Mouse (Mus musculus) limb, embryonic 14.5 days (tissue): Measurements from ENCODE around the gene Stxbp1. TPM values are rescaled to one million over a fixed set of nuclear protein-coding genes. Genes with fewer than 3 reads are reported as not detected.

Experiments used
- ATAC-seq: fragments of 200-750 bp; cut with Nextera tagmentation; 2 replicates; pipeline ENCODE4 v1.8.0; 2017; ENCODE audit warnings: low read depth, moderate number of reproducible peaks, moderate TSS enrichment; ENCODE audit not compliant: low FRiP score
- DNase-seq: peaks from one replicate; pipeline ENCODE4 v3.0.0-alpha.2; 2015; ENCODE audit warnings: low spot score
- H3K27ac ChIP-seq: fragments of 300-500 bp; sonication (generic); replicated peaks from 2 replicates; pipeline ENCODE4 v1.5.1; 2014; ENCODE audit warnings: low read depth, mild to moderate bottlenecking, low read length, moderate library complexity, mixed read lengths
- H3K27me3 ChIP-seq: fragments of 300-500 bp; sonication (generic); 2 replicates; pipeline ENCODE4 v1.6.1; 2014; ENCODE audit warnings: low read length, mixed read lengths; ENCODE audit not compliant: control insufficient read depth, insufficient read depth
- H3K36me3 ChIP-seq: fragments of 300-500 bp; sonication (generic); 2 replicates; pipeline ENCODE4 v1.6.1; 2014; ENCODE audit warnings: mild to moderate bottlenecking, low read length, moderate library complexity, mixed read lengths; ENCODE audit not compliant: control insufficient read depth, insufficient read depth
- H3K4me1 ChIP-seq: fragments of 300-500 bp; sonication (generic); 2 replicates; pipeline ENCODE4 v1.6.1; 2014; ENCODE audit warnings: antibody characterized with exemption, low read length, mixed read lengths; ENCODE audit not compliant: control insufficient read depth, insufficient read depth
- H3K4me2 ChIP-seq: fragments of 300-500 bp; sonication (generic); replicated peaks from 2 replicates; pipeline ENCODE4 v1.6.1; 2014; ENCODE audit warnings: low read depth, mild to moderate bottlenecking, low read length, moderate library complexity; ENCODE audit not compliant: severe bottlenecking
- H3K4me3 ChIP-seq: fragments of 300-500 bp; sonication (generic); replicated peaks from 2 replicates; pipeline ENCODE4 v1.5.1; 2014; ENCODE audit warnings: low read length
- H3K9ac ChIP-seq: fragments of 300-500 bp; sonication (generic); 2 replicates; pipeline ENCODE4 v1.6.1; 2014; ENCODE audit warnings: mild to moderate bottlenecking, low read depth, low read length, moderate library complexity; ENCODE audit not compliant: severe bottlenecking
- H3K9me3 ChIP-seq: fragments of 300-500 bp; sonication (generic); 2 replicates; pipeline ENCODE4 v1.6.1; 2016; ENCODE audit warnings: low read length; ENCODE audit not compliant: control insufficient read depth
- POLR2A ChIP-seq: fragments of 200-500 bp; IDR thresholded peaks from 2 replicates; pipeline ENCODE4 v1.8.0; 2012; ENCODE audit warnings: inconsistent platforms, mild to moderate bottlenecking, moderate library complexity, borderline replicate concordance; ENCODE audit not compliant: insufficient read depth, insufficient read length; ENCODE audit errors: extremely low read depth
- WGBS: fragments of 180-500 bp; shearing (Covaris S2); extraction: QIAGEN DNeasy Blood & Tissue Kit; methylation state at CpG from one replicate; pipeline ENCODE4 v1.1.7; 2014; 5-methylcytosine and 5-hydroxymethylcytosine counted together
- polyA plus RNA-seq, 2 experiments: library from polyadenylated mRNA; depleted of rRNA in 1 of 2; stranded (reverse) in 1 of 2; unstranded in 1 of 2; fragments of >200 nt; fragmentation: Nextera tagmentation in 1 of 2; extraction: Ambion mirVana in 1 of 2; gene quantifications; 2 replicates each; pipeline versions ENCODE4 v1.2.1 to v1.2.3; 2012 to 2014

Gene Stxbp1
- polyA plus RNA-seq, 2 experiments = 15.8 to 22.2 TPM

DNA sequence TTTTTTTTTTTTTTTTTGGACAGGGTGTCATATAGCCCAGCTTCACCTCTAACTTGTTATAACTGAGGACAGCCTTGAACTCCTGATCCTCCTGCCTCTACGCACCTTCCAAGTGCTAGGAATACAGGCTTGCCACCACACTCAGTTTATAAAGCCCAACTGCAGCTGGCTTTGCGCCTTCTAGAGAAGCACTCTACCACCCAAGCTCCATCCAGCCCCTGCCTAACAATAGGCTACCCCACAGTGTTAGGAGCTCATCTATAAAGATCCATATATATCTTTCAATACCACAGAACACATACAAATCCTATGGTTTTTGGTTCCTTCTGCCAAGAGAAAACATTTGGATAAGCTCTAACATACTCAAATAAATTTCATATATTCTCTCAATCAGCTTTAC lies 30.5 kb downstream of the Stxbp1 start:
- peaks cover 14% of the 10 kb centered on the region for H3K4me1 ChIP-seq
- H3K4me3 ChIP-seq = no peak overlapping the region
- DNase-seq (no peak), ATAC-seq (no peak)
- 89% methylated on average over 2 of the region's 2 CpGs for WGBS
- no peak for TF ChIP-seq POLR2A
- H3K9me3 ChIP-seq = no peaks in the 10 kb centered on the region
- H3K27ac ChIP-seq = no peak overlapping the region; the same call in 1 of the 2 replicates
- peaks cover 22% of the 10 kb centered on the region for H3K36me3 ChIP-seq
- H3K9ac ChIP-seq = no peak overlapping the region
- no peak overlapping the region for H3K4me2 ChIP-seq
- no peaks in the 10 kb centered on the region for H3K27me3 ChIP-seq

DNA sequence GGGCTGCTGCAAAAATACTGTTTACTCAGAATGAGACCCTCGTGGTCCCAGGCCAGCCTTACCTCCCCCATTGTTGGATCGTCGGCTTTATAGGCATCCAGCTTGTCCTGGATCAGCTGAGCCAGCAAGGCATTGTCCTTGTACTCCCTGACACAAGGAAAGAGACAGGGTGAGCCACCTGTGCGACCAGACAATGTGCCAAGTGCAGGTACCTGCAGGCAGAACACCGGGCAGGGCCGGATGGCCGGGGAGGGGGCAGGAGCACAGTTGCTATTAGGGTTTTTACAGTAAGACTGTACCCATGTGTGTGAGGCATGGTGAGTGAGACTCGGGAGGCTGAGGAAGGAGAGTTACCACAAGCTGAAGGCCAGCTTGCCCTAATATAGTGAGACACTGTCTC lies 35.1 kb downstream of the Stxbp1 start:
- Histone ChIP-seq H3K9ac (no peak overlapping the region), H3K27ac (no peak overlapping the region), H3K4me1 (peaks cover 5% of the 10 kb centered on the region; the same call in 1 of the 2 replicates), H3K4me3 (no peak overlapping the region), H3K27me3 (no peaks in the 10 kb centered on the region), H3K4me2 (no peak overlapping the region), H3K9me3 (no peaks in the 10 kb centered on the region), H3K36me3 (peaks cover 31% of the 10 kb centered on the region)
- WGBS = 78% methylated on average over 8 of the region's 8 CpGs
- DNase-seq (no peak), ATAC-seq (no peak)
- TF ChIP-seq POLR2A = no peak

- Histone ChIP-seq H3K4me2 (no peak overlapping the region), H3K4me3 (no peak overlapping the region), H3K27ac (no peak overlapping the region), H3K36me3 (peaks cover 39% of the 10 kb centered on the region), H3K4me1 (no peaks in the 10 kb centered on the region), H3K9me3 (no peaks in the 10 kb centered on the region), H3K27me3 (no peaks in the 10 kb centered on the region), H3K9ac (no peak overlapping the region)
- whole genome bisulfite sequencing = 89% methylated on average over 14 of the region's 14 CpGs
- no peak for ATAC-seq
- DNase-seq = no peak
- TF ChIP-seq POLR2A = no peak
Observed at GRCm38 (mm10) chr2:32808816-32809566, 38.1 kb downstream of the Stxbp1 start.

DNA sequence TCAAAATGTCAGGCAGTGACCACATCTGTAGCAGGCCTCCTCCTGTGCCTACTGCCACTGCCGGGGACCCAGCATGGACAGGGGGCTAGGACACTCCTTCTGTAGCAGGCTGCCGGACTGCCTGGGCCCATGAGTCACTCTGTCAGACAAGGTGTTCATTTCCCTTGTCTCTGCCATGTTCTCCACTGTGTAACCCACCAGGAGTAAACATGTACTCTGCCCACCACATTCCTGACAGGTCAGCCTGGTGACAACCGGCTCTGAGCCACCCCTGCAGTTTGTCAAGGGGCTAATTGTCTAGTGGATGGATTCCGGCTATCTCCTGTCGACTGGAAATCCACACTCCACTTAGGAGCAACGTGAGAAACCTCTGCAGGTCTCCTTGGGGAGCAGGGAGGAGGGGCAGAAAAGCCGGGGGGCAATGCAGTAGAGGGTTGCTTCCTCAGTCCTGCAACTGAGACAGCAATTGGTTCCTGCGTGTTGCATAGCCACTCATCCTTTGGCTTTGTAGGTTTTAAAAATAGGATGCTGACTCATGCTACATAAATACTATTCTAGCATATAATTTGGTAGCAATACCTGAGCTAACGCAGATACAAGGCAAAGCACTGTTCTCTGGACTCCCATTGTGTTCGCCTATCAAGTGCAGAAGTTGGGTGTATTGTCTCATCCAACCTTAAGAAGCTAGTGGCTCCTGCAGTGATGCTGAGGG lies 48.6 kb downstream of the Stxbp1 start:
- no peaks in the 10 kb centered on the region for H3K9me3 ChIP-seq
- no peak overlapping the region for H3K4me2 ChIP-seq
- no peak for DNase-seq
- TF ChIP-seq POLR2A = no peak
- no peak overlapping the region for H3K27ac ChIP-seq
- 61% methylated on average over 10 of the region's 10 CpGs for WGBS
- H3K36me3 ChIP-seq = peaks cover 56% of the 10 kb centered on the region
- no peak overlapping the region for H3K4me3 ChIP-seq
- H3K9ac ChIP-seq = no peak overlapping the region
- H3K4me1 ChIP-seq = no peaks in the 10 kb centered on the region
- no peak for ATAC-seq
- no peaks in the 10 kb centered on the region for H3K27me3 ChIP-seq

DNA sequence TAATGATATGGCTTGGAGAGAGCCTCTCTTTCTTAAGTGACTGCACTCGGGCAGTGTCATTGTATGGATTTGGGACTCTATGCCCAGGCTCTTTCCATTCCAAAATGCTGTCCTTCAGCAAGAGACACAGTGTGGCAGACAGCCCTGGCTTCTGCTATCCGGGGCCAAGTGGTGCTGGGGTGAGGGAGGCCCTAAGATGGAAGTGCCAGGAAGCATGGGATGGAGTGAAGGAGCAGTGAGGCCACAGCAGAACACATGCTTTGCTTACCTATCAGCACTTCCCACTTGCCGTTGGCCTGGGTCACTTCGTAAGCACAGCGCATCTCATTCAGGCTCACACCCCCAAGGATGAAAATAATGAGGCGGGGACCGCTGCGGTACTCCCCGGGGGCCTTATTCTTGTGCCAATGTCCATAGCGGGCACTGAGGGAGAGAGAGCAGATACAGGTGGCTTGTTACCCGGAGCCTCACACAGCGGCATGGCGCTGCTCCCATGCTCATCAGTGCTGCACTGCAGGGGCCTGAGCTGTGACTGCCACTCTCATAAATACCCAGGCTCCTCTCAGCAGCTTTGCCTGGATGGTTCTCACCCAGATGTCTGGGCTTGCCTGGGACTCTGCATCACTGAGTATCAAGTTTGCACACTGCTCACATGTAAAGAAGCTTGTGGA lies 51.2 kb downstream of the Stxbp1 start:
- Histone ChIP-seq H3K9me3 (no peaks in the 10 kb centered on the region), H3K27me3 (no peaks in the 10 kb centered on the region), H3K36me3 (peaks cover 61% of the 10 kb centered on the region), H3K4me2 (no peak overlapping the region), H3K9ac (no peak overlapping the region), H3K4me3 (no peak overlapping the region), H3K4me1 (no peaks in the 10 kb centered on the region), H3K27ac (no peak overlapping the region)
- 81% methylated on average over 13 of the region's 13 CpGs for WGBS
- TF ChIP-seq POLR2A = no peak
- DNase-seq (no peak), ATAC-seq (no peak)
